Mouse (Mus musculus): ENCODE measurements around the gene Gngt2.

DNA sequence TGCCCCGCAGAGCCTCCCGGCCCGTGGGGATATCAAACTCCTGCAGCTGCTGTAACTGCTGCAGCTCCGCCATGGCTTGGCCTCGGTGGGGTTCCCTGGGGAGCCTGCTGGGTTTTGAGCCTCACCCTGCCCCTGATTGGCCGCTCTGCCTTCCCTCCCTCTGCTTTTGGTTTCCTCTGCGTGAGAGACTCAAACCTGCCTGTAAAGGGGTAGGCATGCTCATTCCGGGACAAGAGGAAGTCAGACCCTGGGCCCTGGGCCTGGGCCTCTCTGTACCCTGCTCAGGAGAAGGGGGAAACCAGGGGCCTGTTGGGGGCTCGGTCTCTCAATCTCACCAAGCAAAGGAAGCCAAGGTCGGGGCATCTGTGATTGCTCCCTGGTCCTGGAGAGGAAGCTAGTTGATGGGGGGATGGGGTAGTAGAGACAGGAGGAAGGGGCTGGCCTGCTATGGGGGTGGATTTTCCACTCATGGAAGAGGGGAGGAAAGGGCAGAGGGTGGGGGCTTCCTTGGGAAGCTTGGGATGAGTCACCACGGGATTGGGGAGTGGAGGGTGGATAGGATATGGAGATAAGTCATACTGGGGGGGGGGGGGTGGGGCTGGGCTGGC, 5.2 kb downstream of the Gngt2 start, which contains the start of gene Abi3:
- TF ChIP-seq CTCF (IDR thresholded peaks at IDR 0.05; ENCODE audit: low read depth) (no peak), EP300 (IDR thresholded peaks at IDR 0.05; ENCODE audit: low read depth) (peak; percentile 77)

Measured in heart, postnatal 0 days (tissue).